Mouse (Mus musculus): ENCODE results near the gene Spsb1. TPM values are rescaled to one million over a fixed set of nuclear protein-coding genes. Genes with fewer than 3 reads are reported as not detected.

Spsb1 gene
- 10 to 100 TPM; 16.5 to 22.0 TPM for total RNA-seq (2021)

GRCm38 (mm10) chr4:149954893-149955439 lies at the start of gene Spsb1:
TSS of gene Spsb1 (minus strand) at chr4:149955043.
- intact Hi-C loops (cut with DNase I) = loop anchor here (5.0 kb wide), 3 partner anchors 38 to 203 kb away; no protein-coding TSS in a partner anchor
- DNase-seq (ENCODE audit: extremely low spot score in 1 of 2, low spot score in 2 of 2) = peak; percentile 93 to 96

GRCm38 (mm10) chr4:150003641-150004040 lies 48.8 kb upstream of the Spsb1 start:
- DNase-seq (ENCODE audit: extremely low spot score in 1 of 2, low spot score in 2 of 2) = no peak

GRCm38 (mm10) chr4:150003021-150003580 lies 48.3 kb upstream of the Spsb1 start:
- intact Hi-C loops (cut with DNase I) = no loop called here
- no peak for DNase-seq (ENCODE audit: extremely low spot score in 1 of 2, low spot score in 2 of 2)

More at GRCm38 (mm10) chr4:150003641-150004040, 48.8 kb upstream of the Spsb1 start:
- intact Hi-C loops (cut with DNase I) = no loop called here

- intact Hi-C loops (cut with DNase I) = no loop called here
These were observed 47.2 kb upstream of the Spsb1 start for GRCm38 (mm10) chr4:150002021-150002528.

GRCm38 (mm10) chr4:150001221-150001860 lies 46.5 kb upstream of the Spsb1 start:
- intact Hi-C loops (cut with DNase I) = no loop called here
- DNase-seq (ENCODE audit: extremely low spot score in 1 of 2, low spot score in 2 of 2) = no peak

More at GRCm38 (mm10) chr4:150002021-150002528, 47.2 kb upstream of the Spsb1 start:
- DNase-seq (ENCODE audit: extremely low spot score in 1 of 2, low spot score in 2 of 2) = no peak

- no peak for DNase-seq (ENCODE audit: extremely low spot score in 1 of 2, low spot score in 2 of 2)
- intact Hi-C loops (cut with DNase I) = no loop called here
These were observed 45.2 kb upstream of the Spsb1 start for GRCm38 (mm10) chr4:149999931-150000555.

GRCm38 (mm10) chr4:149999510-149999900 lies 44.7 kb upstream of the Spsb1 start:
- intact Hi-C loops (cut with DNase I) = no loop called here
- DNase-seq (ENCODE audit: extremely low spot score in 1 of 2, low spot score in 2 of 2) = no peak

GRCm38 (mm10) chr4:149998786-149999509 lies 44.1 kb upstream of the Spsb1 start:
- DNase-seq (ENCODE audit: extremely low spot score in 1 of 2, low spot score in 2 of 2) = no peak

GRCm38 (mm10) chr4:149997999-149998398 lies 43.2 kb upstream of the Spsb1 start:
- intact Hi-C loops (cut with DNase I) = no loop called here

More at GRCm38 (mm10) chr4:149998786-149999509, 44.1 kb upstream of the Spsb1 start:
- intact Hi-C loops (cut with DNase I) = no loop called here

GRCm38 (mm10) chr4:149996440-149996839 lies 41.6 kb upstream of the Spsb1 start:
- intact Hi-C loops (cut with DNase I) = no loop called here

More at GRCm38 (mm10) chr4:149997999-149998398, 43.2 kb upstream of the Spsb1 start:
- no peak for DNase-seq (ENCODE audit: extremely low spot score in 1 of 2, low spot score in 2 of 2)

GRCm38 (mm10) chr4:149995911-149996310 lies 41.1 kb upstream of the Spsb1 start:
- intact Hi-C loops (cut with DNase I) = no loop called here

More at GRCm38 (mm10) chr4:149996440-149996839, 41.6 kb upstream of the Spsb1 start:
- no peak for DNase-seq (ENCODE audit: extremely low spot score in 1 of 2, low spot score in 2 of 2)

GRCm38 (mm10) chr4:149994218-149994617 lies 39.4 kb upstream of the Spsb1 start:
- DNase-seq (ENCODE audit: extremely low spot score in 1 of 2, low spot score in 2 of 2) = no peak
- intact Hi-C loops (cut with DNase I) = no loop called here

More at GRCm38 (mm10) chr4:149995911-149996310, 41.1 kb upstream of the Spsb1 start:
- no peak for DNase-seq (ENCODE audit: extremely low spot score in 1 of 2, low spot score in 2 of 2)

- DNase-seq (ENCODE audit: extremely low spot score in 1 of 2, low spot score in 2 of 2) = no peak
- intact Hi-C loops (cut with DNase I) = no loop called here
These were observed 37.8 kb upstream of the Spsb1 start for GRCm38 (mm10) chr4:149992670-149993032.

- intact Hi-C loops (cut with DNase I) = no loop called here
- no peak for DNase-seq (ENCODE audit: extremely low spot score in 1 of 2, low spot score in 2 of 2)
These were observed 37.2 kb upstream of the Spsb1 start for GRCm38 (mm10) chr4:149991755-149992669.

GRCm38 (mm10) chr4:149990954-149991633 lies 36.3 kb upstream of the Spsb1 start:
- intact Hi-C loops (cut with DNase I) = no loop called here
- no peak for DNase-seq (ENCODE audit: extremely low spot score in 1 of 2, low spot score in 2 of 2)

GRCm38 (mm10) chr4:149990212-149990953 lies 35.5 kb upstream of the Spsb1 start:
- no peak for DNase-seq (ENCODE audit: extremely low spot score in 1 of 2, low spot score in 2 of 2)

More at GRCm38 (mm10) chr4:149990212-149990953, 35.5 kb upstream of the Spsb1 start:
- intact Hi-C loops (cut with DNase I) = no loop called here

Data from left cerebral cortex, postnatal 10 days (tissue).